Mouse (Mus musculus): ENCODE measurements around the gene 0610037L13Rik. TPM values are rescaled to one million over a fixed set of nuclear protein-coding genes. Genes with fewer than 3 reads are reported as not detected.
A peak's percentile ranks its signal among the peaks of the same experiment; 100 is the strongest.

0610037L13Rik gene
- total RNA-seq (2021), result 10 to 100 TPM; 76.9 to 89.9 TPM
- long read RNA-seq, experiment 1, transcript 0610037L13Rik-212 (8 exons, 2,997 nt), result major isoform, 28 of 41 reads
- long read RNA-seq, experiment 1, partial matches to known transcripts, result 3 of 41 reads
- long read RNA-seq, experiment 1, other reads (novel, unspliced or antisense), result 4 of 41 reads
- long read RNA-seq, experiment 2, transcript 0610037L13Rik-207 (7 exons, 1,551 nt), result minor isoform, 10 of 63 reads
- long read RNA-seq, experiment 2, transcript 0610037L13Rik-212 (8 exons, 2,997 nt), result major isoform, 32 of 63 reads
- long read RNA-seq, experiment 2, partial matches to known transcripts, result 15 of 63 reads
- long read RNA-seq, experiment 2, other reads (novel, unspliced or antisense), result 5 of 63 reads

DNA sequence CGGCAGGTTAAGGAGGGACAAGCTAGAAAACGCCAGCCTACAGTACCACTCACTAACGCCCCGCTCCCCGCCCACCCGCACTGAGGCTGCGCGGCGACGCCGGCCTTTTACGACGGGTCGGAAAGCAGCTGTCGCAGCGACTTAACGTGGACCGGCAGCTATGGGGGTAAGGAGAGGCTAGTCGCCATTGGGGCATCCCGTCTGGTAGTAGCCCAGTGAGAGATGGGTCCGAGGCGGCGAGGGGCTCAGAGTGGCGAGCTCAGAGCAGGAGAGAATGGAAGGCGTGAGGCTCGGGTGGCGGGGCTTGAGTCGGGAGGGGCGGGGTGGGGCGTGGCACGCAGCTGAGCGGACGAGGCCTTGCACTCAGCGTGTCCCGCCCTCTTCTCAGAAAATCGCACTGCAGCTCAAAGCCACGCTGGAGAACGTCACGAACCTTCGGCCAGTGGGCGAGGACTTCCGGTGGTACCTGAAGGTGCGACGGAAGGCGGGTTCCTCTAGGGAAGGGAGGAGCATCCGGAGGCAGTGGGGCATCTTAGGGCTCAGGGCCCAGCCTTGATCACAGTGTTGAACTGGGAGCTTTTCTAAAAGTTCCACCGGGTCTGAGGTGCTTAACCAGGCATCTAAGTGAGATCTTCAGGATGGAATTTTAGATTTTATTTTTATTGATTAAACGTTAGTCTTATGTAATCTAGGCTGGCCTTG, at the start of gene 0610037L13Rik:
Gene 0610037L13Rik, plus strand, starts transcription at position 83 of the 702 bp plus-strand sequence.
- DNase-seq (ENCODE audit: low spot score in 2 of 2), result peak; percentile 68 to 82

DNA sequence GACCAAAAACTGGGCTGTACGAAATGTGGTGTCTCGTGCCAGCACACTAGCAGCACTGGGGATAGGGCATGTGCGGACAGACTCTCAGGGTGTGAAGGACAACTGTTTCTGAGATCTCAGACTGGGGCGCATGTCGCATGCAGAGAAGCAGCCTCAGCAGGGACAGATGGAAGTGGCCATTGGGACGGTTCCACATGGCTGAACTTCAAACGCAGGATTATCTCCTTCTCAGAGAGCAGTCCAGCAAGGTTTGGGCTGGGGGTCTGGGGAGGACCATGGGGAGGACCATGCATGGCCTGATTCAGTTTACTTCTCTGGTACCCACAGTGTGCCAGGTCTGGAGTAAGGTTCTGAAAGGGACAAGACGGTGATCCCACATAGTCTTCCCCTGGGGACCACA, 45.9 kb upstream of the 0610037L13Rik start:
- DNase-seq (ENCODE audit: low spot score in 2 of 2), result no peak

DNA sequence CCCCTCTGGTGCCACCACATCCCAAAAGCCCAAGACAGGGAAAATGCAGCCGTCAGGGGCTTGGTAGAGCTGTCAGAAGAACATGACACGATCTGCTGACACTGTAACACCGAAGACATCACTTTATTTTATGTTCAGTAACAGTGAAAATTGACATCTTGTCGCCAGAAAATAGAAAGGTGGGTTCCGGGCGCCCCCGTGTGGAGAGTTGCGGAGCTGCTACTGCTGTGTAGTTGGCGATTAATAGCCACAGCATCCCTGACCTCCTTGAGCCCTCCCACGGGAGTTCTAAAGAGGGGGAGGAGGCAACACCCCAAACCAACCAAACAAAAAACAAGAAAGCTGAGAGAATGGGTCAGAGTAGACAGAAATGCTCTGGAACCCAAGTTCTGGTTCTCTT, 44.6 kb upstream of the 0610037L13Rik start:
- peak; percentile 66 to 68 for DNase-seq (ENCODE audit: low spot score in 2 of 2)

DNA sequence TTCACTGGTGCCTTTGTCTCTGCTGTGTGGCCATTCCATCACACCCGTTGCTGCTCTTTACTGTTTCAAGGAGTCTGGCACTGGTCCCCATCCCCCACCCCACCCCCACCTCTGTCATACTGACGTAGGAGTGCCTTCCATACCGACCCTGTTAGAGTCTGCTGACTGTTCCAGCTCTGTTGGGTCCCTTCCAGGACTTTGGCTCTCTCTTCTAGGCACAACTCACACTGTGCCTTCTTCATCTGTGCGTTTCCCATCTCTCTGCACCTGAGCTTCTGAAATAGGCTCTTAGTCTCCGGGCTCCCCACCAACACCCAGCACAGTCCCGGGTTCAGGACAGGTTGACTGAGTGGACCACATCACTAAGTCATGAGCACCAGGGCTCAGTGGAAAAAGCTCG, 42.8 kb upstream of the 0610037L13Rik start:
- DNase-seq (ENCODE audit: low spot score in 2 of 2), result no peak

DNA sequence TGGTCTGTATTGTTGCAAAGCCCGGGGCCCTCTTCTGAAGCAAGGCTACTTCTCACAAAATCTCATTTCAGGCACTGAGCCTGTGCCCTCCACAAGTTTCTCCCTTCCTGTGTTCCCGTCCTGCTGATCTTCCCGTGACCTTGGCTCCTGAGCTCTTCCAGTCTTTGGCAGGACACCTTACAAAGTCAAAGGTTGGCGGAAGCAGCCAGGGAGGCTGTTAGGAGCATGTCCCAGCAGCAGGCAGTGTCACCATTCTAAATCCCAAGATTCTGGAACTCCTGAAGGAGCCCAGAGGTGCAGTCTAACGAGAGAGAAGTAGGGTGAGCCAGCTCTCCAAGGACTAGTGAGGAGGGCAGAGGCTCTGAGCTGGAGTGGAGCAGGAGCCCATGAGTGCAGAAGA, 41.1 kb upstream of the 0610037L13Rik start:
- DNase-seq (ENCODE audit: low spot score in 2 of 2), result no peak

DNA sequence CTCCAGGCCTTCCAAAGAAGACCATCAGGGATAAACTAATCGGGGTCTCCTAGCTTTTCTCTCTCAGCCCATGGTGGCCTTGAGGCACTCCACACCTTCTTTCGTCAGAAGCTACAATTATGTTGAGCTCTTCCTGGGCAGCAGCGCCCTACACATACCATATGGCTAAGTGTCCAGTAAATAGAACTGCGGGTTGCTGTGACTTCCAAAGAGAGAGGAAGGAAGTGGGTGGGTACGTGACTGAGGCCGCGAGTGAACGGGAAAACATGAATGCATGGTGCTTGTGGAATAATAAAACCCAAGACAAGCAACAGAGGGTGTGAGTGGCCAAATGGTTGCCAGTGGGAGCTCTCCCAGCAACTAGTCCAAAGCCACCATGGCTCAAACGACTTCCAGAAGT, 40.0 kb upstream of the 0610037L13Rik start:
- no peak for DNase-seq (ENCODE audit: low spot score in 2 of 2)

DNA sequence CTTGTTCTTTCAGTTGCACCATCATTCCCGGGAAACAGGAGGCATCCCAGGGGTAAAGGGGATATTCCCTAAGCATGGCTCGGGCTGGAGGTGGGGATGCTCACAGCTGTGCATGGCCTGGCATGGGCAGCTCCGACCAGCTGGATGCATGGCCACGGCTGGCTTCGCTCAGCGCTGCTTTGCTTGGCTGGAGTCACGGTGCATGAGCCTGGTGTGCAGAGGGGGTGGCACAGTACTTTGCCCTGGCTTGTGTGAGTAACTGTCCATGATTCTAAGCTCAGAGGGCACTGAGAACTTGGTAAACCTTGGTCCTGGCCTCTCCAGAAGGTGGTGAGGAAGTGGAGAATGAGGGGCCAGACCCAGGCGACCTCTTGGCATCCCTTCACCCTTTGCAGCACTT, 39.5 kb upstream of the 0610037L13Rik start:
- no peak for DNase-seq (ENCODE audit: low spot score in 2 of 2)

DNA sequence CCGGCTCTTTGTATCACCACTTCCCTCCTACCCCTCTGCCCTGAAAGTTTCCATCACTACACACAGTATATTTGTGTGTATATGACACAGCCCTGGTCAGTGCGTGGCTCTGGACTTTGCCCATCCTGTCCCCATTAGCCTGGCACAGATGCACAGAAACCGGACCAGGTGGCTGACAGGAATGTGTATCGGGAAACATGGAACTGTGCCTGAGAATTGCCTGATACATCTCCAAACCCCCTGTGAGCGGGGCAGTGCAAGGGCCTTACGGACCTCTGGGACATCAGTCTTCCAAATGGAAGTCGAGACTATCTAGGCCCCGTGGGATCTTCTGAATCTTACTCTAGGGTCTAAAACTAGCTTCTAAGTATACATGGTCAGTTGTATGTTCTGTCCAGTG, 36.3 kb upstream of the 0610037L13Rik start:
- DNase-seq (ENCODE audit: low spot score in 2 of 2), result no peak

DNA sequence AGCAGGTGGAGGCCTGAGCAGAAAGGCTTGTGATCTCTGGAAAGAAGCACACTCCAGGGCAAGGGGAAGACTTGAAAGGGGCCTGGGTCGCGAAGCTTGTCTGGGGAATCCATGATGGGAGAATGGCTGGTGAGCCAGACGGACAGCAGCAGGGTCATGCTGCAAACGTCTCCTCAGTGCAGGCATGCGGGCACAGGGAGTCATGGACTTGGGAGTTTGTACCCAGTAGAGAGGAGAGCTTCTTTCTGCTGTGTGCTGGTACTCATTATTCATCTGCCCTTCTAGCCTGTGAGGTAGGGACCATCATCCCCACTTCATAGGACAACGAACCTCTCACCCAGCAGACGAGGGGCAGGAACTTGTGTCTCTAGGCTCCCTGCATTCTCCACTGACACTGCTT, 35.8 kb upstream of the 0610037L13Rik start:
- no peak for DNase-seq (ENCODE audit: low spot score in 2 of 2)

DNA sequence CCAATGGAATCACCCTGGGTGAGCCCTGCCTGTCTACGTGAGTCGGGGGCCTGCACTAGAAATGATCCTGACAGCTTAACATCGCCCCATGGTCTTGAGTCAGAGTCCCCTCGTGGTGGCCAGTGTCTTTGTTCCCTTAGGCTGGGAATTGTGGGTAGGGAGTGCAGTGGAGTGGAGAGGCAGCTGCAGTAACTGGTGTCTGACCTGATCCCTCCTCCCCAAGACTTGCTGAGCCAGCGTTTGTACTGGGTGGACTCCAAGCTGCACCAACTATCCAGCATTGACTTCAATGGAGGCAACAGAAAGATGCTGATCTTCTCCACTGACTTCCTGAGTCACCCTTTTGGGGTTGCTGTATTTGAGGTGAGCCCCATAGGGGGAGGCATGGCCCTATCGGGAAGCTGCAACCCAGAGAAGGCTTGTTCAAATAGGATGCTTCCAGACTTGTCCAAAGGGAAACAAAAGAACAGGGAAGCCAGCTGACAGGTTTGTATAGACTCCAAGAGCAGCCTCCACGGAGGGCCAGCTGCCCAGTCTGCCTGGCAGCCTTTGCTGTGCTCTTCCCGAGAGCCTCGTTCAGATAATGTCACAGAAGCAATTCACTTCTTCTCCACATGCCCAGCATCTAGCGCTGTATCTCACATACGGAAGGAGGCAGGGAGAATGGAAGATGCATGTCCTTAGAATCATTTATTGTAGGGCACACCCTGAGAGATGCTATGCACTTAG, 32.5 kb upstream of the 0610037L13Rik start:
- no peak for DNase-seq (ENCODE audit: low spot score in 2 of 2)

DNA sequence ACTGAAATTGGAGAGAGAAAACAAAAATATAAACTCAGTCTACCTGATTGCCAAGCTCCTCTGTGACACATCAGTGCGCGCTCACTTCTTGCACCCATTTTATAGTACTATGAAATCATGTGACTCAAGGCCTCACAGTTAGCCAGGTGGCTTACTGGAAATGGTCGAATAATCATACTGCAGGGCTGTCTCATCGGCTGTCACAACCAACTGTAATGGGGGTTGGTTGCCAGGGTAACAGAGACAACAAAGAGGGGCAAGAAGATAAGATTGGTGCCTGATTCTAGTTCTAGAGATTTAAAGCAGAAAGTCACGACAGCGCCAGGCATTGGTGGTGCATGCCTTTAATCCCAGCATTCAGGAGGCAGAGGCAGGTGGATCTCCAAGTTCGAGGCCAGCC, 30.6 kb upstream of the 0610037L13Rik start:
- DNase-seq (ENCODE audit: low spot score in 2 of 2), result no peak

DNA sequence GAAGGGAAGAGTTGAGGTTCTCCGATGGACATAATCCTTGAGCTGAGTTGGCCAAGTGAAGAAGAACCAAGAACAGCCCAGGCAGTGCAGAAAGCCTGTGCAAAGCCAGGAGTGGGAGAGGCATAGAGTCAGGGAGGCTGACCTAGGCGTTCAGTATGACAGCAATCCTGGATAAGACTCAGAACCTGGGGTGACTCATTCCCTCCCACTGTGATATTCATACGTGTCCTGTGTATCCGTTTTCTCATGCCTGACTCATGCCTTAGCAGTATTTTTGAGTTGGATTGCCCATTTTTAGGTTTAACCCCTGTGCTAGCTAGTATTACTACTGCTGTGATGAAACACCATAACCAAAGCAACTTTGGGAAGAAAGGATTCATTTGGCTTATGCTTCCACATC, 24.7 kb upstream of the 0610037L13Rik start:
- DNase-seq (ENCODE audit: low spot score in 2 of 2), result no peak

DNA sequence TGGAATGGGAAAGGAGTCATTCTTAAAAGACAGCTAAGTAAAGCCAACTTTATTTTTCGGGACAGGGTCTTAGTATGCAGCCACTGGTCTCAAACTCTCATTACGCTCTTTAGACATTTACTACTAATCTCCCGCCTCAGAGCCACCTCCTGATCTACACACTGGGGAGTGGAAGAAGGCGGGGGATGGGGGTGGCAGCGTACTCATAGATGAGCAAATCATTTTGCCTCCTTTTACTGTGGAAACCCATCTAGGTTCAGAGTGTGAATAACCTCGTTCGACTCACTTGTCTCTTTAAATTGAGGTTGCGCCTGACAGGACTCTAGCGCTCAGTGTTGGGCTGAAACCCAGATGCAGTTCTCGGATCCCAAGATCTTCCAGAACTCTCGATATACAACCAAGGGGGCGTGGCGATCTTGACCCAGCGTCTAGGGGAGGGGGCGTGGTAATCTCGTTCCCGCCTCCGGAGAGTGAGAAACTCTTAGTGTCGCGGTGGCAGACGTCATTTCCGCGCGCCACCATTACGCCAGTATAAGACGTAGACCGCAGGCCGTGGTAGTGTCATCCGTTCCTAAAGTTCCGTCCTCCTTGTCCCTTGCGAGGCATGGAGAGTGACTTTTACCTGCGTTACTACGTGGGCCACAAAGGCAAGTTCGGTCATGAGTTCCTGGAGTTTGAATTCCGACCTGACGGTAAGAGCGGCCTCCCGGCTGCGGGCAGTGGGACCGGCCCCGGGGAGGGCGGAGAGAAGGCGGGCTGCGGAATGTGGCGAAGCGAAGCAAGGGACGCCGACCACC, 10.2 kb upstream of the 0610037L13Rik start, which contains the start of gene Magoh:
Gene Magoh, plus strand, starts transcription at position 502 of the 797 bp plus-strand sequence.
- peak; percentile 84 to 90 for DNase-seq (ENCODE audit: low spot score in 2 of 2)

DNA sequence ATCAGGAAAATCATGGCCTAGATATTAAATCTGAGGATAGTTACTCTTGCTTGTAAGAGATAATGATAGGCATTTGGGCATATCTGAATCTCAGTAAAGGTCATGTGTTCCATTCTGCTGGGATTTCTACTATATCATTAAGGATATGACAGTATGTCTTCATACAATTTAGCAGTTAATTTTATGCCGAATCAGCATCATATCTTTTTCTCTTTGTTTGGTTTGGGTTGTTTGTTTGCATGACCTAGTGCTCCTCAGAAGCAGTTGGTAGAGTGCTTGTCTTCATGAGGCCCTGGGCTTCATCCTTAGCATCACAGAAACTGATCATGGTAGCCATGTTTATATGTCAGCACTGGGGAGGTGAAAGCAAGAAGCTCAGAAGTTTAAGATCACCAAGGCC, 8.0 kb upstream of the 0610037L13Rik start:
- DNase-seq (ENCODE audit: low spot score in 2 of 2), result no peak

DNA sequence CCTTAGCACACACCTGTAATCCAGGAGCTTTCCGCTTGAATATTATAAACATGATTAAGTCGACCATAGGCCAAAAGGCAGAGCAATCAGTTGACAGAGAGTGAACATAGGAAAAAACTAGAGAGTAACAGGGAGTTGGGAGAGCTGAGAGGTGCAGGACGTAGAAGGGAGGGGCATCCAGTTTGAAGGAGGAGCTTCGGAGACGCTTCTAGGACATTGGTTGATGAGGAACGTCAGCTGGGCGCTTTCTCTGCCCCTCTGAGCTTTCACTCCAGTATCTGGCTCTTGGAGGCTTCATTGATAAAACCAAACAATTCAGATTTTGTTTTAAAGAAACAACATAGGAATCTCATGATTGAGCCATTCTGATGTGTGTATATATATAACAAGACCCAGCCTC, 3.2 kb upstream of the 0610037L13Rik start:
- no peak for DNase-seq (ENCODE audit: low spot score in 2 of 2)

DNA sequence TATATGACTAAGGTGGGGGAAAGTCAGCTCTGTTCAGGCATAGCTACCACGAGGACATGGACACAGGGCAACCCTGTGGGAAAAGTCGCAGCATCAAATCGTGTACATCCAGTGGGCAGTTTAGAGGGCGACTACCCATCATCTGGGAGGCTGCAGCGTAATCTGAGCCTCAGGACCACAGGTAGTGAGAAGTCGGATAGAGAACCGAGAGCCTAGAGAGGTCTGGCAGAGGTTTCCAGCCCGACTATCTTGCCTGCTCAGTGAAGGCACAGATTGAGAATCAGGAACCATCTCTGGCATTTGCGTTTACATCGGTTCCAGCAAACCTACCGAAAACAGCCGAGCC, 255 bp upstream of the 0610037L13Rik start:
- no peak for DNase-seq (ENCODE audit: low spot score in 2 of 2)

DNA sequence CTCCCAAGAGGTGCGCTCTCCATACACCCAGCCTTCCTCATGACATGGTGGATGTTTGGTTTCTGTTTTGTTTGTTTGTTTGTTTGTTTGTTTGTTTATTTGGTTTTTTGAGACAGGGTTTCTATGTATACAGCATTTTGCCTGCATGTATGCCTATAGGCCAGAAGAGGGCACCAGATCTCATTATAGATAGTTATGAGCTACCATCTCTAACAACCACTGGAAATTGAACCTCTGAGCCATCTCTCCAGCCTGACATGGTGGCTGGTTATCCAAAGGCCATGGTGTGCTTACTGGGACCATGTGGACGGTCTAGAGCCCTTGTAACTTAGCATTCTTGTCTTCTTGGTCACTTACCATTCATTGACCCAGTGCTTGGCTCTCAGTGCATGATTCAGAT, 3.0 kb downstream of the 0610037L13Rik start:
- no peak for DNase-seq (ENCODE audit: low spot score in 2 of 2)

DNA sequence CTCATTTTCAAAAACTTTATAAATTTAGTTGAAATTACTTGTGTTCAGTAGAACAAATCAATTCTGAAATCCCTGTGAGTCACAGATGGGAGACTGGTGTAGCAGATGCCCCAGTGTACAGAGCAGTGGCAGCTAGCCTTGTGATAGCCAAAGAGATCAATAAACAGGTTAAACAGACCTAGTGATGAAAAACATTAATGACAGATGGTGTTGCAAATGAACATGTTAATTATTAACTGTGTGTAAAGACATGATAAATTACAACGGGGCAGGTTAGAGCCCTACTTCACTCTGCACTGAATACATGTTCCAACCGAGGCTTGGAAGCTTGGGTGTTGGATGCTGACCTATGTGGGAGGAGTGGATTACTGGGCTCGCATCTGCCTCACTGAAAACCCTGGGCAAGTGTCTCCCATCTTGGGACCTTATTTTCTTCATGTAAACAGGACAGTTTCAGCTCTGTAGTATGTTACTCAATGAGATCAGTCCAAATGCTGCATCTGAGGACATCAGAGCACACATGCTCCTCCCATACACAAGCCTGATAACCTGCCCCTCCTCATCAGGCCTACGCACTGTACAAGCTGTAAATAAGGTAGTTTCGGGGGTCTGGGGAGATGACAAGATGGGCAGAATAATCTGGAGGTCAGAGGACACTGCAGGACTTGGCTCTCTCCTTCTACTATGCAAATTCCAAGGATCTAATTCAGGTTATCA, 9.8 kb downstream of the 0610037L13Rik start:
- no peak for DNase-seq (ENCODE audit: low spot score in 2 of 2)

DNA sequence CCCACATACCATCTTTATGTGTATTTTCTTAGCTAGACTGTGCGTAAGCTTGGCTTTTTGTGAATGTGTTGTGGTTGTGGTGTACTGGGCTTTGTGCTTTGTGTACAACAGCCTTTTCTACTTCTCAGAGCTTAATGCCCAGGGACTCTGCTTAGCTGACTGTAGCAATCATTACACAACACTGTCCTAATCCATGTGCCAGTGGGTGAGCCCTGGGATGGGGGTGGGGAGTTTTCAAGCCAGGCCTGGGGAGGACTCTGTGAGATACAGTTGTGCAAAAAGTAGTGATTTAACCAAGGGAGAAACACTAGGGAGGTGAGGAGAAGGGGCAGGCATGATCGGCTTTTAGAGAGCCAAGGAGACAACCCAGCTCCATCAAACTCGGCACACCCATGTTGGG, 10.6 kb downstream of the 0610037L13Rik start:
- no peak for DNase-seq (ENCODE audit: low spot score in 2 of 2)

DNA sequence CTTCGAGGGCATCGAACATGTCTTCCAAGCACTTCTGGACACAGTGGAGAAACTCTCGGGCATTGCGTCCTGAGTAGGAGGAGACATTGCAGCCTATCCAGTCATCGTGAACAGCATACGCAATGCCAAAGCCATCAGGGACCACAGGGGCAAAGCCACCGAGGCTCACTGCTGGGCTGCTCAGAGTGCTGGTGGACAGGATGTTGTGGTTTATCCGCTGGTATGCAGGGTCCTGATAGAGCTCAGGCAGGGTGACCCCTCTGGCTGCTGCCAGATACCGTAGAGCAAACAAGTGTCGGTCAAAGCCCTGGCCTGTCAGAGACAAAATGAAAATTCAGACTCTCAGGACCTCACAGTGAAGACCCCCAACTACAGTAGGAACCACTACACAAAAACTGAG, 14.6 kb downstream of the 0610037L13Rik start:
- DNase-seq (ENCODE audit: low spot score in 2 of 2), result no peak

DNA sequence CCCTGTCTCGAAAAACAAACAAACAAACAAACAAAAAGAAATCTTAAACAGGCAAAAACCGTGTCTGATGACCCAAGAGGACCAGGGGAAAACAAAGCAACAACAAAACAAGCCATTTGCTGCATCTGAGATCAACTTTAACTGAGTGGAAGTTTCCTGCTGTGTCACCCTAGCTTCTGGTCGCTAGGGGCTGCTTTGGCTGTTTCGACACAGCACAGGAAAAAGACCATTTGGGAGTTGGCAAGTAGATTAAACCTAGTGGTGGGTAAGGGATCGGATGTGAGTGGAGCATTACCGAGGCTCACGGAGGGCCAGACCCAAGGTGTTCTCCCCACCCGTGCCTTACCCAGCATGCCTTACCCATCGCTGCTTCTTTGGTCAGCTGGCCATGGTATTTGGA, 16.9 kb downstream of the 0610037L13Rik start:
- DNase-seq (ENCODE audit: low spot score in 2 of 2), result no peak

All from adrenal gland, postnatal 4 days (tissue).